Mouse (Mus musculus) bone marrow macrophage, adult 2 months (primary cell): ENCODE data around the gene Ewsr1. TPM values are rescaled to one million over a fixed set of nuclear protein-coding genes. Genes with fewer than 3 reads are reported as not detected.

ENCODE experiments used
- H3K27ac ChIP-seq: 2 replicates; pipeline ENCODE4 v1.5.1; 2012; ENCODE audit warnings: low read depth, low read length; ENCODE audit not compliant: insufficient read depth
- H3K4me1 ChIP-seq: 2 replicates; pipeline ENCODE4 v1.6.1; 2012; ENCODE audit warnings: low read length; ENCODE audit not compliant: control insufficient read depth, insufficient read depth
- H3K4me3 ChIP-seq: 2 replicates; pipeline ENCODE4 v1.5.1; 2012; ENCODE audit warnings: mild to moderate bottlenecking, low read length, moderate library complexity; ENCODE audit not compliant: insufficient read depth
- CTCF ChIP-seq: IDR thresholded peaks from 2 replicates; pipeline ENCODE4 v1.5.1; 2012; ENCODE audit warnings: low read depth, mild to moderate bottlenecking, low read length, moderate library complexity
- POLR2A ChIP-seq: IDR thresholded peaks from 2 replicates; pipeline ENCODE4 v1.6.1; 2012; ENCODE audit warnings: mild to moderate bottlenecking, low read depth, low read length, borderline replicate concordance
- polyA plus RNA-seq: library from polyadenylated mRNA; stranded (reverse); fragments of >200 nt; gene quantifications from 2 replicates; pipeline ENCODE4 v1.2.4, GENCODE M21; 2012; ENCODE audit not compliant: missing spikeins, insufficient read depth, insufficient read length

Gene Ewsr1
- polyA plus RNA-seq: 433 and 488 TPM in 2 replicates

GRCm38 (mm10) chr11:5098736-5099542, at the start of gene Ewsr1, which contains the start of gene Rhbdd3:
Gene Ewsr1, minus strand, starts transcription at chr11:5099266.
Gene Rhbdd3, plus strand, starts transcription at chr11:5098926.
- TF ChIP-seq POLR2A (no peak; the same call in 1 of the 2 replicates), CTCF (no peak)
- Histone ChIP-seq H3K4me3 (peak within 1 kb of the TSS; percentile 78), H3K27ac (peak within 1 kb of the TSS; percentile 91), H3K4me1 (peaks cover 23% of the 10 kb centered on the region)

GRCm38 (mm10) chr11:5145600-5145999, 46.5 kb upstream of the Ewsr1 start:
- H3K4me1 ChIP-seq: no peaks in the 10 kb centered on the region
- H3K27ac ChIP-seq: no peak overlapping the region
- TF ChIP-seq CTCF (no peak), POLR2A (no peak)
- H3K4me3 ChIP-seq: no peak overlapping the region

GRCm38 (mm10) chr11:5141965-5142364, 42.9 kb upstream of the Ewsr1 start:
- Histone ChIP-seq H3K4me3 (no peak overlapping the region), H3K4me1 (no peaks in the 10 kb centered on the region), H3K27ac (no peak overlapping the region)
- TF ChIP-seq CTCF: no peak
- no peak for TF ChIP-seq POLR2A

- no peak overlapping the region for H3K27ac ChIP-seq
- no peaks in the 10 kb centered on the region for H3K4me1 ChIP-seq
- H3K4me3 ChIP-seq: no peak overlapping the region
- no peak for TF ChIP-seq CTCF
- no peak for TF ChIP-seq POLR2A
Observed at GRCm38 (mm10) chr11:5141252-5141651, 42.2 kb upstream of the Ewsr1 start.

- Histone ChIP-seq H3K27ac (no peak overlapping the region), H3K4me1 (no peaks in the 10 kb centered on the region), H3K4me3 (no peak overlapping the region)
- TF ChIP-seq POLR2A (no peak), CTCF (no peak)
Observed at GRCm38 (mm10) chr11:5140619-5141018, 41.6 kb upstream of the Ewsr1 start.

GRCm38 (mm10) chr11:5139372-5139771, 40.3 kb upstream of the Ewsr1 start:
- Histone ChIP-seq H3K27ac (no peak overlapping the region), H3K4me1 (no peaks in the 10 kb centered on the region), H3K4me3 (no peak overlapping the region)
- TF ChIP-seq POLR2A (no peak), CTCF (no peak)

- no peak overlapping the region for H3K4me3 ChIP-seq
- no peaks in the 10 kb centered on the region for H3K4me1 ChIP-seq
- H3K27ac ChIP-seq: no peak overlapping the region
- no peak for TF ChIP-seq CTCF
- no peak for TF ChIP-seq POLR2A
Observed at GRCm38 (mm10) chr11:5138642-5139041, 39.6 kb upstream of the Ewsr1 start.

- H3K4me1 ChIP-seq: peaks cover 12% of the 10 kb centered on the region
- H3K27ac ChIP-seq: no peak overlapping the region
- H3K4me3 ChIP-seq: no peak overlapping the region
- TF ChIP-seq POLR2A: no peak
- TF ChIP-seq CTCF: no peak
Observed at GRCm38 (mm10) chr11:5135914-5136313, 36.8 kb upstream of the Ewsr1 start.

- TF ChIP-seq POLR2A (no peak), CTCF (no peak)
- H3K4me3 ChIP-seq: no peak overlapping the region
- no peak overlapping the region for H3K27ac ChIP-seq
- H3K4me1 ChIP-seq: peaks cover 12% of the 10 kb centered on the region
Observed at GRCm38 (mm10) chr11:5132751-5133150, 33.7 kb upstream of the Ewsr1 start.

- no peak for TF ChIP-seq POLR2A
- no peak for TF ChIP-seq CTCF
- peaks cover 12% of the 10 kb centered on the region for H3K4me1 ChIP-seq
- H3K27ac ChIP-seq: no peak overlapping the region
- H3K4me3 ChIP-seq: no peak overlapping the region
Observed at GRCm38 (mm10) chr11:5130111-5130665, 31.1 kb upstream of the Ewsr1 start.
